Mouse (Mus musculus) MEL (cell line): ENCODE results near the gene Samhd1. TPM values are rescaled to one million over a fixed set of nuclear protein-coding genes. Genes with fewer than 3 reads are reported as not detected.

Experiments
- DNase-seq: peaks from one replicate; pipeline ENCODE4 v3.0.0; 2011; ENCODE audit warnings: low read depth, low spot score
- H3K27ac ChIP-seq: 2 replicates; pipeline ENCODE4 v1.5.1; 2012; ENCODE audit warnings: low read depth, mild to moderate bottlenecking, control low read depth, low read length, moderate library complexity; ENCODE audit not compliant: control insufficient read depth
- H3K27me3 ChIP-seq, 2 experiments: fragments of 150-350 bp in 1 of 2; sonication (generic) in 1 of 2; 2 replicates each; pipeline ENCODE4 v1.6.1; 2012; ENCODE audit warnings: low read length in 2 of 2, mild to moderate bottlenecking in 2 of 2, improper control_type of control experiment in 1 of 2, moderate library complexity in 1 of 2; ENCODE audit not compliant: insufficient read depth in 2 of 2, control insufficient read depth in 1 of 2
- H3K36me3 ChIP-seq, 2 experiments: 2 replicates each; pipeline ENCODE4 v1.6.1; 2012 to 2014; ENCODE audit warnings: low read length in 2 of 2, improper control_type of control experiment in 1 of 2, inconsistent platforms in 1 of 2, mild to moderate bottlenecking in 1 of 2; ENCODE audit not compliant: insufficient read depth in 2 of 2, control insufficient read depth in 1 of 2
- H3K4me1 ChIP-seq, 2 experiments: fragments of 150-350 bp in 1 of 2; sonication (generic) in 1 of 2; 2 replicates each; pipeline ENCODE4 v1.6.1; 2012; ENCODE audit warnings: low read length in 2 of 2, improper control_type of control experiment in 1 of 2, mild to moderate bottlenecking in 1 of 2; ENCODE audit not compliant: insufficient read depth in 2 of 2, control insufficient read depth in 1 of 2
- H3K4me3 ChIP-seq, 2 experiments: fragments of 150-350 bp in 1 of 2; sonication (generic) in 1 of 2; 2 replicates each; pipeline ENCODE4 v1.5.1; 2012; ENCODE audit warnings: low read depth in 2 of 2, low read length in 2 of 2, mild to moderate bottlenecking in 2 of 2, moderate library complexity in 2 of 2, control low read depth in 1 of 2, improper control_type of control experiment in 1 of 2; ENCODE audit not compliant: control insufficient read depth in 1 of 2, insufficient read depth in 1 of 2
- H3K79me2 ChIP-seq: 2 replicates; pipeline ENCODE4 v1.6.1; 2012; ENCODE audit warnings: mild to moderate bottlenecking, low read length, moderate library complexity; ENCODE audit not compliant: control insufficient read depth, poor library complexity, insufficient read depth
- H3K9ac ChIP-seq: 2 replicates; pipeline ENCODE4 v1.6.1; 2012; ENCODE audit warnings: low read depth, mild to moderate bottlenecking, control low read depth, low read length, moderate library complexity; ENCODE audit not compliant: control insufficient read depth, poor library complexity, severe bottlenecking
- H3K9me3 ChIP-seq: fragments of 150-350 bp; sonication (generic); replicated peaks from 2 replicates; pipeline ENCODE4 v1.6.1; 2012; ENCODE audit warnings: mild to moderate bottlenecking, low read length, improper control_type of control experiment, moderate library complexity; ENCODE audit not compliant: insufficient read depth
- ELF1 ChIP-seq: IDR thresholded peaks from 2 replicates; pipeline ENCODE4 v1.6.1; 2014; ENCODE audit warnings: low read depth, mild to moderate bottlenecking, inconsistent platforms, low read length, improper control_type of control experiment, moderate library complexity
- HCFC1 ChIP-seq: IDR thresholded peaks from 2 replicates; pipeline ENCODE4 v1.6.1; 2012; ENCODE audit warnings: low read depth, mild to moderate bottlenecking, inconsistent platforms, low read length, improper control_type of control experiment, moderate library complexity
- MAFK ChIP-seq: IDR thresholded peaks from 2 replicates; pipeline ENCODE4 v1.6.1; 2011; ENCODE audit warnings: low read depth, mild to moderate bottlenecking, low read length, improper control_type of control experiment, borderline replicate concordance
- MEF2A ChIP-seq: IDR thresholded peaks from 2 replicates; pipeline ENCODE4 v1.6.1; 2014; ENCODE audit warnings: low read depth, mild to moderate bottlenecking, inconsistent platforms, low read length, improper control_type of control experiment; ENCODE audit not compliant: poor library complexity, insufficient replicate concordance, severe bottlenecking; ENCODE audit errors: extremely low read depth
- NELFE ChIP-seq: IDR thresholded peaks from 2 replicates; pipeline ENCODE4 v1.6.1; 2011; ENCODE audit warnings: low read depth, low read length, improper control_type of control experiment
- POLR2AphosphoS5 ChIP-seq: IDR thresholded peaks from 2 replicates; pipeline ENCODE4 v1.6.1; 2012; ENCODE audit warnings: low read depth, borderline replicate concordance, mild to moderate bottlenecking, inconsistent platforms, low read length, moderate library complexity, mixed read lengths
- SMC3 ChIP-seq: IDR thresholded peaks from 2 replicates; pipeline ENCODE4 v1.6.1; 2011; ENCODE audit warnings: low read depth, low read length, improper control_type of control experiment
- TBP ChIP-seq: IDR thresholded peaks from 2 replicates; pipeline ENCODE4 v1.8.0; 2011; ENCODE audit warnings: low read depth, low read length, improper control_type of control experiment
- polyA plus RNA-seq, 2 experiments: library from polyadenylated mRNA; stranded (reverse) in 1 of 2; unstranded in 1 of 2; fragments of >175 nt in 1 of 2; fragments of >200 nt in 1 of 2; gene quantifications; 2 replicates each; pipeline versions ENCODE4 v1.2.1 to v1.2.4; 2012; ENCODE audit warnings: low replicate concordance in 2 of 2, low read depth in 1 of 2; ENCODE audit not compliant: insufficient read length in 2 of 2, insufficient read depth in 1 of 2, missing spikeins in 1 of 2
- total RNA-seq: library from RNA; depleted of rRNA; stranded (reverse); fragments of 300-350 nt; gene quantifications from 2 replicates; pipeline ENCODE4 v1.2.3, GENCODE M21; 2012; rRNA removed

Gene Samhd1
- total and polyA plus RNA-seq, 3 experiments = 15.7 to 76.8 (median 50.5) TPM

DNA sequence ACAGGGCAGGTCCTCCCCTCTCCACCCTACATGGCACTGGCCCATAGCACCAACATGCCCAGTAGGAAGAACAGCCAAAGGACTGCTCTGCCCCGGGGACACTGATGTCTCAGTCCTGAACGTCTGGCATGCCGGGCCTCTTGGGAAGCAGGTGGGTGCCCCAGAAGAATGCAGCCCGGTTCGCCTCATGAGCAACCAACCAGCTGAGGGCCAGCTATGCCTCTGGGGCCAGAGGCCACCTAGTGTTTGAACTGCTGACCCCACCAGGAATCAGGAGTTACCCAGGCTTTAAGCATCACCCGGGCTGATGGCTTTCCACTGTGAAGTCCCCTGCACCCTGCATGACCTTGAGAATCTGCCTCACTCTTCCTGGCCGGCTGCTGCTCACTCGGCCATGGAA lies 82.6 kb downstream of the Samhd1 start:
- Histone ChIP-seq H3K4me1 (peaks cover 0 to 3% of the 10 kb centered on the region in 2 experiments; a peak in 1 of 4 replicates), H3K79me2 (no peaks in the 10 kb centered on the region), H3K9ac (no peak overlapping the region), H3K36me3 (no peaks in the 10 kb centered on the region), H3K27me3 (peaks cover 1 to 5% of the 10 kb centered on the region in 2 experiments; a peak in 2 of 4 replicates), H3K4me3 (no peak overlapping the region), H3K9me3 (no peaks in the 10 kb centered on the region), H3K27ac (no peak overlapping the region)
- no peak for TF ChIP-seq POLR2AphosphoS5
- no peak for TF ChIP-seq MEF2A
- TF ChIP-seq HCFC1 = no peak
- no peak for DNase-seq

DNA sequence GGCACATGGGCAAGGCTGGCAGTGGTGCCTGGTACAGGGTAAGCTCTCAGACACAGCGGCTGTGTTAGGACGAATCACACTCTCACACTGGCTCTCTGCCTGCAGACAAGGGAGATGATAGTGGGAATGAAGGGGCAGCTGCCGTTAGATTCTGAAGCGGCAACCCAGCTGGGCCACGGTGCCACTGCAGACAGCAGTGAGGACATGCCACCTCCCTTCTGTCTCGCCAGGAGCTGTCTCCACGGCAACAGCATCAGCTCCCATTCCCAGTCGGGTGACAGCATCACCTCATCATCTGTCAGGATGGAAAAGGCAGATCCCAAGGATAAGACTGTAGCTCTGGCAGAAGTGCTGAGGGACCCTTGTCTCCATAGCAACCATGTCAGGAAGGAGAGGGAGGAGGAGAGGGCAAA lies 85.2 kb downstream of the Samhd1 start:
- no peak for TF ChIP-seq TBP
- TF ChIP-seq MAFK = no peak
- no peak for TF ChIP-seq SMC3
- no peak for TF ChIP-seq NELFE
- Histone ChIP-seq H3K27me3 (peaks cover 2 to 3% of the 10 kb centered on the region in 2 experiments; a peak in 2 of 4 replicates), H3K79me2 (no peaks in the 10 kb centered on the region), H3K9me3 (no peaks in the 10 kb centered on the region), H3K9ac (no peak overlapping the region), H3K4me1 (peaks cover 0 to 3% of the 10 kb centered on the region in 2 experiments; a peak in 1 of 4 replicates), H3K27ac (no peak overlapping the region), H3K4me3 (no peak overlapping the region), H3K36me3 (no peaks in the 10 kb centered on the region)
- DNase-seq = no peak

DNA sequence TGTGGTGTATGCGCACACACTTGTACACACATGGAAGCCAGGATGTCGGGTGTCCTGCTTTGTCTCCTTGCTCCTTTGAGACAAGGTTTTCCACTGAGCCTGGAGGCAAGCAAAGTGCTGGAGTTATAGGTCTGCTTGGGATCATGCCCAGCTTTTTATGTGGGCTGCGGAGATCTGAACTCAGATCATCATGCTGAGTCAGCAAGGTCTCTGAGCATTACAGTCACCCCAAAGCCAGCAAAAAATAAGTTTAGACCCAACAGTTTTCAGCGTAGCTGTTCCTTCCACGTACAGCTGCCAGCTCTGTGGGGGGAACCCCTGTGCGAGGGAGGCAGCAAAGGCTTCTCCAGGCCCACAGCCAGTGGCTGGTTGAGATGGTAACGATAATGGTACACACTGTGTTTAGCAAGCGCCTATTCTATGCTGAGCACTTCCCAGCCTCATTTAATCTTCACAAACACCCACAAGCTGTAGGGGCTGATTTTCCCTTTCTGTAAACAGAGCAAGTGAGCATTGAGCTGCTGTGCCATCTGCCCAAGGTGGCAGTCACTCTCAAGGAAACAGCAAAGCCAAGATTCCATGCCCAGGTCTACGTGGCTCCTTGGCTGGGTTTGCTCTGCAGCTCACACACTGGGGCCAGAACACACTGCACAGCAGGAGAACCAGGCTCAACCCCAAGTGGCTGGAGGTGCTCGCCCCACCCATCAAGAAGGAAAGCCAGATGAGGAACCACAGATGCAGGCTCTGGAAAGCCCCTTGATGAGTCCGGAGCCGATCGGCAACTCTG lies 86.5 kb downstream of the Samhd1 start:
- Histone ChIP-seq H3K27ac (no peak overlapping the region), H3K4me1 (peaks cover 0 to 3% of the 10 kb centered on the region in 2 experiments; a peak in 1 of 4 replicates), H3K79me2 (no peaks in the 10 kb centered on the region), H3K9me3 (no peaks in the 10 kb centered on the region), H3K36me3 (no peaks in the 10 kb centered on the region), H3K27me3 (peaks cover 2 to 3% of the 10 kb centered on the region in 2 experiments; a peak in 2 of 4 replicates), H3K4me3 (no peak overlapping the region), H3K9ac (no peak overlapping the region)
- TF ChIP-seq MAFK (peak; percentile 74), ELF1 (no peak)
- DNase-seq = peak; percentile 55

Other genes starting within 250 kb of the Samhd1 start
- 7.7 and 9.0 TPM in 2 replicates for gene Sla2, start 248.1 kb downstream of the Samhd1 start, total RNA-seq
- under 1 TPM in 1 of 2 experiments, not detected in 1; 0.40 TPM for gene Sla2, start 248.1 kb downstream of the Samhd1 start, polyA plus RNA-seq
- 19.0 and 20.1 TPM in 2 replicates for gene Ndrg3, start 143.2 kb downstream of the Samhd1 start, total RNA-seq
- 10 to 100 TPM in 1 of 2 experiments, not detected in 1; 39.6 TPM for gene Ndrg3, start 143.2 kb downstream of the Samhd1 start, polyA plus RNA-seq
- 27.1 and 29.3 TPM in 2 replicates for gene Dsn1, start 128.1 kb downstream of the Samhd1 start, total RNA-seq
- 10 to 100 TPM in 1 of 2 experiments, not detected in 1; 33.2 TPM for gene Dsn1, start 128.1 kb downstream of the Samhd1 start, polyA plus RNA-seq
- gene Soga1, start 56.0 kb downstream of the Samhd1 start, total RNA-seq = 0.20 and 0.50 TPM in 2 replicates
- 1 to 10 TPM in 1 of 2 experiments, not detected in 1; 2.0 TPM for gene Soga1, start 56.0 kb downstream of the Samhd1 start, polyA plus RNA-seq
- gene Tldc2, start 48.2 kb downstream of the Samhd1 start, total RNA-seq = not detected in 2 replicates
- gene Tldc2, start 48.2 kb downstream of the Samhd1 start, polyA plus RNA-seq = not detected
- 14.8 and 17.8 TPM in 2 replicates for gene Rbl1, start 69.3 kb upstream of the Samhd1 start, total RNA-seq
- 10 to 100 TPM in 1 of 2 experiments, not detected in 1; 18.1 TPM for gene Rbl1, start 69.3 kb upstream of the Samhd1 start, polyA plus RNA-seq
- gene Rpn2, start 143.8 kb upstream of the Samhd1 start, total RNA-seq = 259 and 284 TPM in 2 replicates
- gene Rpn2, start 143.8 kb upstream of the Samhd1 start, polyA plus RNA-seq = 100 to 1,000 TPM; 310 to 316 TPM
- 0.10 and 0.15 TPM in 2 replicates for gene Mroh8, start 144.3 kb upstream of the Samhd1 start, total RNA-seq
- under 1 TPM in 1 of 2 experiments, not detected in 1; 0.18 TPM for gene Mroh8, start 144.3 kb upstream of the Samhd1 start, polyA plus RNA-seq
- not detected in 2 replicates for gene Ghrh, start 212.2 kb upstream of the Samhd1 start, total RNA-seq
- gene Ghrh, start 212.2 kb upstream of the Samhd1 start, polyA plus RNA-seq = not detected
- 19.8 and 28.4 TPM in 2 replicates for gene Manbal, start 232.3 kb upstream of the Samhd1 start, total RNA-seq
- gene Manbal, start 232.3 kb upstream of the Samhd1 start, polyA plus RNA-seq = 10 to 100 TPM in 1 of 2 experiments, not detected in 1; 65.7 TPM